Mouse (Mus musculus) stomach, postnatal 0 days (tissue): ENCODE data around the gene Gatad1.

Experiments
- CTCF ChIP-seq: IDR thresholded peaks from 2 replicates; pipeline ENCODE4 v1.5.1; 2016; ENCODE audit warnings: antibody characterized with exemption, low read depth, mild to moderate bottlenecking, moderate library complexity
- EP300 ChIP-seq: optimal IDR thresholded peaks from 2 replicates; pipeline ENCODE3; 2016; ENCODE audit warnings: antibody characterized with exemption

DNA sequence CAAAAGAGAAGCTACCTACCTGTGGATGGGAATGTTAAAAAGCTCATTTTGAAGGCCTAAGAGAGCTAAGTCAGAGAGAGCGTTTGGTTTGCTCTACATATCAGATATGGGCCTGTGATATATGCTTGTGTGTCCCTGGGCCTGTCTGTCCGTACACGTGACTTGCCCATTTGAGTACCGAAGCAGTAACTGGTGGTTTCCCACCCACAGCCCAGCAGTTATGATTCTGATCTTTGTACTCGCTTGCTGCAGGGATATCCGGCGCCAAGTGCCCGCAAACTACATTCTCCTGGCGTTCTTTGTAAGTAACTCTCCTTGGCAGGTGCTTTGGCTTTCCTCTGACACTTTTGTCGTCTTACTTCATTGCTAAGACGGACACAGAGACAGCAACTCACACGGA, 9.6 kb upstream of the Gatad1 start:
- no peak for TF ChIP-seq CTCF
- no peak for TF ChIP-seq EP300
